Mouse (Mus musculus) forebrain, postnatal 0 days (tissue): ENCODE data around the gene Tnnt3. TPM values are rescaled to one million over a fixed set of nuclear protein-coding genes. Genes with fewer than 3 reads are reported as not detected.

Source experiments
- ATAC-seq: fragments of 200-750 bp; cut with Nextera tagmentation; 2 replicates; pipeline ENCODE4 v1.8.0; 2017; ENCODE audit warnings: mild to moderate bottlenecking, moderate library complexity
- DNase-seq: peaks from one replicate; pipeline ENCODE4 v3.0.0-alpha.2; 2015
- H3K27ac ChIP-seq: fragments of 300-500 bp; sonication (generic); 2 replicates; pipeline ENCODE4 v1.5.1; 2014; ENCODE audit warnings: low read depth, mild to moderate bottlenecking, antibody characterized with exemption, low read length, moderate library complexity, mixed read lengths
- H3K27me3 ChIP-seq: fragments of 300-500 bp; sonication (generic); 2 replicates; pipeline ENCODE4 v1.6.1; 2014; ENCODE audit warnings: mild to moderate bottlenecking, low read length, mixed read lengths; ENCODE audit not compliant: insufficient read depth
- H3K36me3 ChIP-seq: fragments of 300-500 bp; sonication (generic); 2 replicates; pipeline ENCODE4 v1.6.1; 2014; ENCODE audit warnings: mild to moderate bottlenecking, moderate library complexity; ENCODE audit not compliant: insufficient read depth
- H3K4me1 ChIP-seq: fragments of 300-500 bp; sonication (generic); 2 replicates; pipeline ENCODE4 v1.6.1; 2014; ENCODE audit warnings: antibody characterized with exemption; ENCODE audit not compliant: insufficient read depth
- H3K4me2 ChIP-seq: fragments of 300-500 bp; sonication (generic); 2 replicates; pipeline ENCODE4 v1.6.1; 2014; ENCODE audit warnings: low read depth, mild to moderate bottlenecking, moderate library complexity
- H3K4me3 ChIP-seq: fragments of 300-500 bp; sonication (generic); 2 replicates; pipeline ENCODE4 v1.5.1; 2014; ENCODE audit warnings: low read depth, low read length, mixed read lengths
- H3K9ac ChIP-seq: fragments of 300-500 bp; sonication (generic); 2 replicates; pipeline ENCODE4 v1.6.1; 2014; ENCODE audit warnings: mild to moderate bottlenecking
- H3K9me3 ChIP-seq: fragments of 300-500 bp; sonication (generic); 2 replicates; pipeline ENCODE4 v1.6.1; 2016; ENCODE audit warnings: low read length
- CTCF ChIP-seq: sonication (generic); IDR thresholded peaks from 2 replicates; pipeline ENCODE4 v1.5.1; 2016; ENCODE audit warnings: antibody characterized with exemption, control low read depth, low read depth
- WGBS: fragments of 180-500 bp; shearing (Covaris S2); extraction: QIAGEN DNeasy Blood & Tissue Kit; methylation state at CpG from one replicate; pipeline ENCODE4 v1.1.7; 2014; 5-methylcytosine and 5-hydroxymethylcytosine counted together
- polyA plus RNA-seq: library from polyadenylated mRNA; unstranded; fragments of >200 nt; fragmentation: Nextera tagmentation; extraction: Ambion mirVana; gene quantifications from 2 replicates; pipeline ENCODE4 v1.2.1, GENCODE M21; 2015
- total RNA-seq: library from RNA; depleted of rRNA; stranded (reverse); fragments of >200 nt; gene quantifications from 2 replicates; pipeline ENCODE4 v1.2.3, GENCODE M21; 2014; rRNA removed

Gene Tnnt3
- total and polyA plus RNA-seq, 2 experiments from 2014 or later = 1.4 to 1.6 TPM

GRCm38 (mm10) chr7:142560942-142561855 is 62.6 kb downstream of the Tnnt3 start:
- WGBS = 39% methylated on average over 18 of the region's 18 CpGs
- no peaks in the 10 kb centered on the region for H3K27me3 ChIP-seq
- H3K27ac ChIP-seq = no peak overlapping the region
- no peak for TF ChIP-seq CTCF
- no peaks in the 10 kb centered on the region for H3K9me3 ChIP-seq
- ATAC-seq (no peak), DNase-seq (no peak)
- no peak overlapping the region for H3K9ac ChIP-seq
- H3K4me2 ChIP-seq = no peak overlapping the region
- H3K4me1 ChIP-seq = no peaks in the 10 kb centered on the region
- H3K36me3 ChIP-seq = no peaks in the 10 kb centered on the region
- H3K4me3 ChIP-seq = no peak overlapping the region

GRCm38 (mm10) chr7:142561856-142562404 is 63.3 kb downstream of the Tnnt3 start:
- no peak for TF ChIP-seq CTCF
- H3K4me3 ChIP-seq = no peak overlapping the region
- H3K27ac ChIP-seq = no peak overlapping the region
- peak; percentile 11 for DNase-seq
- H3K9me3 ChIP-seq = no peaks in the 10 kb centered on the region
- no peak for ATAC-seq
- no peak overlapping the region for H3K4me2 ChIP-seq
- no peaks in the 10 kb centered on the region for H3K27me3 ChIP-seq
- H3K9ac ChIP-seq = no peak overlapping the region
- 79% methylated on average over 4 of the region's 4 CpGs for WGBS
- H3K4me1 ChIP-seq = no peaks in the 10 kb centered on the region
- no peaks in the 10 kb centered on the region for H3K36me3 ChIP-seq

GRCm38 (mm10) chr7:142563168-142563567 is 64.5 kb downstream of the Tnnt3 start:
- WGBS = 42% methylated on average over 6 of the region's 6 CpGs
- ATAC-seq = no peak
- Histone ChIP-seq H3K4me3 (no peak overlapping the region), H3K27ac (no peak overlapping the region), H3K4me2 (no peak overlapping the region), H3K4me1 (no peaks in the 10 kb centered on the region), H3K9ac (no peak overlapping the region), H3K27me3 (no peaks in the 10 kb centered on the region), H3K9me3 (no peaks in the 10 kb centered on the region), H3K36me3 (no peaks in the 10 kb centered on the region)
- TF ChIP-seq CTCF = no peak
- no peak for DNase-seq

GRCm38 (mm10) chr7:142564955-142565643 is 66.5 kb downstream of the Tnnt3 start:
- ATAC-seq (no peak), DNase-seq (no peak)
- 79% methylated on average over 11 of the region's 11 CpGs for WGBS
- Histone ChIP-seq H3K36me3 (no peaks in the 10 kb centered on the region), H3K27me3 (no peaks in the 10 kb centered on the region), H3K4me1 (no peaks in the 10 kb centered on the region), H3K9ac (no peak overlapping the region), H3K27ac (no peak overlapping the region), H3K4me3 (no peak overlapping the region), H3K4me2 (no peak overlapping the region), H3K9me3 (no peaks in the 10 kb centered on the region)
- TF ChIP-seq CTCF = no peak

Other genes with a start within 250 kb of the Tnnt3 start
- gene Gm2431, start 240.5 kb upstream of the Tnnt3 start, total RNA-seq = not detected in 2 replicates
- gene Gm2431, start 240.5 kb upstream of the Tnnt3 start, polyA plus RNA-seq = not detected in 2 replicates
- gene Gm4559, start 224.5 kb upstream of the Tnnt3 start, total RNA-seq = not detected in 2 replicates
- gene Gm4559, start 224.5 kb upstream of the Tnnt3 start, polyA plus RNA-seq = not detected in 2 replicates
- not detected in 2 replicates for gene Krtap5-1, start 201.7 kb upstream of the Tnnt3 start, total RNA-seq
- gene Krtap5-1, start 201.7 kb upstream of the Tnnt3 start, polyA plus RNA-seq = not detected in 2 replicates
- not detected in 2 replicates for gene Krtap5-4, start 195.3 kb upstream of the Tnnt3 start, total RNA-seq
- gene Krtap5-4, start 195.3 kb upstream of the Tnnt3 start, polyA plus RNA-seq = not detected in 2 replicates
- gene Ifitm10, start 125.1 kb upstream of the Tnnt3 start, total RNA-seq = 5.6 and 6.6 TPM in 2 replicates
- 10.2 and 13.0 TPM in 2 replicates for gene Ifitm10, start 125.1 kb upstream of the Tnnt3 start, polyA plus RNA-seq
- 21.2 and 45.2 TPM in 2 replicates for gene Gm49369, start 116.2 kb upstream of the Tnnt3 start, total RNA-seq
- 0.60 TPM in 1 of 2 replicates, not detected in the other for gene Gm49369, start 116.2 kb upstream of the Tnnt3 start, polyA plus RNA-seq
- gene Ctsd, start 110.8 kb upstream of the Tnnt3 start, total RNA-seq = 243 and 366 TPM in 2 replicates
- gene Ctsd, start 110.8 kb upstream of the Tnnt3 start, polyA plus RNA-seq = 313 and 338 TPM in 2 replicates
- not detected in 2 replicates for gene Syt8, start 64.0 kb upstream of the Tnnt3 start, total RNA-seq
- not detected in 2 replicates for gene Syt8, start 64.0 kb upstream of the Tnnt3 start, polyA plus RNA-seq
- 0.33 and 2.8 TPM in 2 replicates for gene Tnni2, start 57.0 kb upstream of the Tnnt3 start, total RNA-seq
- 0.21 and 1.5 TPM in 2 replicates for gene Tnni2, start 57.0 kb upstream of the Tnnt3 start, polyA plus RNA-seq
- 5.7 and 7.9 TPM in 2 replicates for gene Lsp1, start 38.0 kb upstream of the Tnnt3 start, total RNA-seq
- 5.5 and 6.4 TPM in 2 replicates for gene Lsp1, start 38.0 kb upstream of the Tnnt3 start, polyA plus RNA-seq
- gene Mrpl23, start 33.9 kb downstream of the Tnnt3 start, total RNA-seq = 44.8 and 73.5 TPM in 2 replicates
- gene Mrpl23, start 33.9 kb downstream of the Tnnt3 start, polyA plus RNA-seq = 25.5 and 27.9 TPM in 2 replicates
- 152 and 288 TPM in 2 replicates for gene Igf2, start 168.0 kb downstream of the Tnnt3 start, total RNA-seq
- gene Igf2, start 168.0 kb downstream of the Tnnt3 start, polyA plus RNA-seq = 149 and 152 TPM in 2 replicates
- 0.08 TPM in 1 of 2 replicates, not detected in the other for gene Gm49394, start 171.1 kb downstream of the Tnnt3 start, total RNA-seq
- gene Gm49394, start 171.1 kb downstream of the Tnnt3 start, polyA plus RNA-seq = 0.06 TPM in 1 of 2 replicates, not detected in the other
- gene Ins2, start 244.5 kb downstream of the Tnnt3 start, total RNA-seq = not detected in 2 replicates
- gene Ins2, start 244.5 kb downstream of the Tnnt3 start, polyA plus RNA-seq = 1.4 and 2.3 TPM in 2 replicates